In genomic region chr7:66247274-66248021, GRCm38 (mm10) we compare ENCODE assay signal across 8 mouse cellular contexts.
A peak's percentile ranks its signal among the peaks of the same experiment; 100 is the strongest.
DNase-seq lines count a peak whose midpoint lies in the region; ATAC-seq lines count a peak whose summit lies in the region.

No protein-coding gene starts in this region.

- no peaks in the 10 kb centered on the region for H3K27me3 ChIP-seq in midbrain, embryonic 15.5 days (replicated peaks)

- no peaks in the 10 kb centered on the region for H3K9me3 ChIP-seq in midbrain, embryonic 15.5 days

- H3K4me2 ChIP-seq in midbrain, embryonic 15.5 days = peak overlapping the region; percentile 14; the same call in 1 of the 2 replicates

- peak overlapping the region; percentile 67 for H3K27ac ChIP-seq in midbrain, embryonic 15.5 days

- no peak overlapping the region for H3K9ac ChIP-seq in midbrain, embryonic 15.5 days

- peaks cover 26% of the 10 kb centered on the region for H3K4me1 ChIP-seq in midbrain, embryonic 15.5 days

- peak; percentile 91 for ATAC-seq in midbrain, embryonic 15.5 days (replicated peaks)

- no peak overlapping the region for H3K4me3 ChIP-seq in midbrain, embryonic 15.5 days

- H3K36me3 ChIP-seq in midbrain, embryonic 15.5 days (replicated peaks) = no peaks in the 10 kb centered on the region

- 16% methylated on average over 12 of the region's 12 CpGs for WGBS in midbrain, embryonic 15.5 days

- peak; percentile 21 to 45 for DNase-seq in kidney, postnatal 25 days
- DNase-seq in kidney, adult 11 months = no peak
- DNase-seq in brain, embryonic 18.5 days (ENCODE audit: low read depth, low spot score) = peak; percentile 73
- DNase-seq in frontal cortex, postnatal 14 days (ENCODE audit: low spot score in 2 of 2) = peak; percentile 50 to 69
- peak; percentile 49 for DNase-seq in left cerebral cortex, adult 11 months (ENCODE audit: low spot score)
- DNase-seq in ovary, postnatal 10 days (ENCODE audit: low spot score) = no peak
- DNase-seq in gastrocnemius, postnatal 10 days = no peak

Comparison
In these comparisons a context has a peak if more than half of its experiments do, and no peak if none do; other contexts are left out.
1. DNase-seq: peak in kidney, postnatal 25 days (2 of 2), brain, embryonic 18.5 days (single experiment), frontal cortex, postnatal 14 days (2 of 2) and left cerebral cortex, adult 11 months (single experiment); none in kidney, adult 11 months (single experiment), ovary, postnatal 10 days (single experiment) and gastrocnemius, postnatal 10 days (single experiment).